Mouse (Mus musculus) left cerebral cortex, adult 11 months (tissue): Measurements from ENCODE around the gene Gtf3c5.

Experiments
- DNase-seq: peaks from one replicate; pipeline ENCODE4 v3.0.0; 2022; ENCODE audit warnings: low spot score

The Gtf3c5 gene

GRCm38 (mm10) chr2:28569903-28570302, 13.6 kb downstream of the Gtf3c5 start:
- DNase-seq = no peak

DNA sequence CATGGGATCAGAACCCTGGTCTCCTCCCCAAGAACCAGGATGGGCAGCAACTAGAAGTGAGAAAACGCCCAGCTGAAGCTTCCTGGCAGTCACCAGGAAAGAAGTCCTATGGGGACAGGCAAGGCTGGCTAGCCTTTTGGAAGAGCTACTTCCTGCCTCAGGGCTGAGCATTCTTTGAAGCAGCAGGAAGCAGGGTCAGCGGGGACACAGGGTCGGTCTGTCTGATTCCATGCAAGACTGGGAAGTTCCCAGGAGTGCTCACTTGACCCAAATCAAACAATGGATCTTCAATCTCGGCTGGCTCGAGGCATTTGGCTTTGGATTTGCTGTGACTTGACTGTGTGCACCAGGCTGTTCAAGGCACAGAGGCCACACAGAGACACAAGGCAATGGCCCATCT, 17.0 kb downstream of the Gtf3c5 start:
- no peak for DNase-seq

DNA sequence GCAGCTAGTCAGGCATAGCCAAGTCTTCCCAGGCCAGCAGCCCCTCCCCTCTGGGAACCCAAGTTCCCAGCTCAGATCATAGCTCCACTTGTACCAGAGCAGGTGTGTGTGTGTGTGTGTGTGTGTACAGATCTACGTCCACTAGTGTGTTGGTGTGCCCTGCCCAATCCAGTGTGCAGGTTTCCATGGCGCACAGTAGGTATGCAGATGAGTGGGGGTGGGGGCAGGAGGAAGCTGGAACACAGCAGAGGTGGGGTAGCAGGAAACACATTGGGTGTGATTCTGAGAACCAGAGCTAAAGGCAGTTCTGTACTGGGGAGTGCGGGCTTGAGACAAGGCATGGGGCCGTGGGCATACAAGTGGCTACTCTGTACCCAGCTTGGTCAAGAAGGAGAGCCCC, 19.2 kb downstream of the Gtf3c5 start:
- no peak for DNase-seq

- no peak for DNase-seq
These were observed 19.7 kb downstream of the Gtf3c5 start for GRCm38 (mm10) chr2:28563830-28564229.

DNA sequence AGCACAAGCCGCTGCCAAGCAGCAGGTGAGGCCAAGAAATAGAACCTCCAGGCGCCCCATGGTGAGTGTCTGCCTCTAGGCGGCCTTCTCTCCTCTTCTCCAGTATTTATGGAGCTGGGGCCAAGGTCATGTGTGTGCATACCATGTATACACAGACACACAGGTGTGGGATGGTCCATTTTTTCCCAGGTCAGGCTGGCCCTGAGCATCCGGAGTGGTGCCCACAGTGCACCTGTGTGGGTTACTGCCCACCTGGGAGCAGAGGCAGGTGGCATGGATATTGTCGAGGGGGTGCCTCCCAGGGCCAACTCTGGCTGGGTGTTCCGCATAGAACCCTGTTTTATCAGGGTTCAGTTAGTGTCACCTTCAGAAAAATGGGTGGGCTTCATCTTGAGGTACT, 20.2 kb downstream of the Gtf3c5 start, which contains the start of gene Cel:
Gene Cel (minus strand): TSS at position 101 of the 400 bp plus-strand sequence.
- no peak for DNase-seq

DNA sequence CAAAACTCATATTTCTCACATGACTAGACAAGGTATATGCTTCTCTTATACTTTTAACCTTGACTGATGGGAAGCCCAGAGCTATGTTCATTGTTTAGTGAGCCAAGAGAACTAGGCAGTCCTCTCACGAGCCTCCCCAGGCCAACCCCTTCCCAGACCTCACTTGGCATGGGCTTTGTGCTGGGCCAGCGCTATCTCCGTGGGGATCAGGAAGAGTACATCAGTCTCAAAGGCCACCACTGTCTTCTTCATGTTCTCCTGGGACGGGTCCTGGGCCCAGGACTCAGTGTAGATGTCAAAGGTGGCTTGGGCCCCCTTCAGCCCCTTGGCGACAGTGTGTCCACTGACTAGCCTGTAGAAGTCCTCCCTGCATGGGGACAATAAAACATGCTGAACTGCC, 26.1 kb downstream of the Gtf3c5 start:
- DNase-seq = no peak

DNA sequence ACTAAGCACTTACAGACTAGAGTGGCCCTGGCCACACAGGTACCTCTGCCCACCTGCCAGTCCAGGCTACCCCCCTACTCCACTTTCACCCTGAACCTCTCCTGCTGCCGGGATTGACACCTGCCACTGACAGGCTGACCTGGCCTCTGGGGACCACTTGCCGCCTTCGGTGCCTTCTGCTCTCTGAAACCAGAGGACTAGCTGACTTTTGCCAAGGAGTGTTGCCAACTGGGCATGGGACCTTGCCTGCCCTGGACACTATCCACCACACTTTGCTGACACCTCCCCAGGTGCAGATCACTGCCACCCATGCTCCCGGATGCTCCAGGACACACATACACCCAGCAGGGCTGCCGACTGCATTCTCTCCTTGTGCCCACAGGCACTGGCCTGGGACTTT, 31.2 kb downstream of the Gtf3c5 start:
- no peak for DNase-seq

- no peak for DNase-seq
These were observed 34.4 kb downstream of the Gtf3c5 start for GRCm38 (mm10) chr2:28549157-28549556.

GRCm38 (mm10) chr2:28547237-28548172, 36.0 kb downstream of the Gtf3c5 start:
- DNase-seq = no peak

DNA sequence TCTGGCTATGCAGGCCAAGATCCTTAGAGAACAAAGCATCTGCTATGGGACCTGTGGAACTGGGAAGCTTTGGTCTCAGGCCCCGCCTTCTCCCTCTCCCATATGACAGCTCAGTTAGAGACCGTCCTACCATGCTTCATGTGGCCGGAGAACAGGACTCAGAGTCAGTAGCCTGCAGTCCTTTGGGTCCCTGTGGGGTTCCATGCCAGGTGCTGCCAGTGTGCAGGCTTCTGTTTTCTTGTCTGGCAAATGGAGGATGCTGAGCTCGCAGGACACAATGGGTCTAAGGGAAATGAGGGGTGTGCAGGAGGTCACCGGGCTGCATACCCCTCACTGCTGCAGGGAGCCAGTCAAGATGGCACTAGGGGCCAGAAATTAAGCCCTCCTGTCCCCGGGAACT, 37.0 kb downstream of the Gtf3c5 start:
- no peak for DNase-seq

DNA sequence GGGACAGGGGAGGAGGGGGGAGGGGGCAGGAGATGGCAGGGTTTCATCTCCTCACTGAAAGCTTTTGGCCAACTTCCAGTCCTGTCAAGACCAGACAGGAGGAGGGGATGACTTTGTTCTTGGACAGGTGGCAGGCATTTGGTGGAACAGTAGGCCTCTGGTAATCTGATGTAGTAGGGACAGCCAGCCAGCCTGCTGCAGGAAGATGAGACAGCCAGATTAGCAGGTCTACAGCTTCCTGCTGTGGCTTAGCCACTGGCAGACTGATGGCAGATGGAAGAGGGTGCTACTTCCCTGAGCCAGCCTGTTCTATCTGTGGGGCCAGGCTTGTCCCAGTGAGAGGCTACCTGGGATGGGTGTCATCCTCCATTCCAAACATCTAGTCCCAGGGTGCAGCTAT, 37.6 kb downstream of the Gtf3c5 start:
- no peak for DNase-seq

DNA sequence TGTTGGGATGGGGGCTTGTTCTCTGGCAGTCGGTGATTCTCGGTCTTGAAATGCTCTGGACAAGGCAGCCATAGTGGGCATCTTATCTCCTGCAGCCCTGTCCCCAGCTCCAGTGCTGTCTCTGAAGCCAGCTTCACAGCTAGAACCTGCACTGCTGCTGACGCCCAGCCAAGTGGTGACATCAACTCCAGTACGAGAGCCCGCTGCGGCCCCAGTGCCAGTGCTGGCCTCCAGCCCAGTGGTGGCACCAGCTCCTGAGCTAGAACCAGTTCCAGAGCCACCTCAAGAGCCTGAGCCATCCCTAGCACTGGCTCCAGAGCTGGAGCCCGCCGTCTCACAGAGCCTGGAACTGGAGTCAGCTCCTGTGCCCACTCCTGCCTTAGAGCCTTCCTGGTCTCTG, 39.7 kb downstream of the Gtf3c5 start:
- no peak for DNase-seq

DNA sequence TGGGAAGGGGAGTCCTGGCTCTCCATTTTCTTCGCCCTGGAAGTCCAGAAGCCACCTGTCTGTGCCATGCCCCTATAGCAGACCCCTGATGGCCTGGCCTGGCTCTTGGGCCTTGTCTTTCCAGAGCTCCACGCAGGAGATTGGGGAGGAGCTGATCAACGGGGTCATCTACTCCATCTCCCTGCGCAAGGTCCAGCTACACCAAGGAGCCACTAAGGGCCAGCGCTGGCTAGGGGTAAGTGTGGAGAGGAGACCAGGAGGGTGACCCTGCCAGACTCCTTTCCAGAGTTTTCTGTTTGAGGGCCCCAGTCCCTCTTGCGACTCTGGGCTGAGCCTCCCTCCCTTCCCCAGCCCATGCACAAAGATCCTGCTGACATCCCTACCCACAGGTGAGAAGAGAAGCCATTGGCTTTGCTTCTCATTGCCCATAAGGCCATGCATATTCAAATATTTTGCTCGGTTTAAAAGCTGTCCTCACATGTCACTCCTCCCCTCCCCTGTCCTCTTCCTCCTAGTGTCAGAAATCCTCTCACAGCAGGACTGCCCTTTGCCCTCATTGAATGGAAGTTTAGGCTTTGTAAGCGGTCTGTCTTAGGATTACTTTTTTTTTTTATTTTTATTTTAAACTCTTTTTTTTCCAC, 42.8 kb downstream of the Gtf3c5 start:
- DNase-seq = no peak

DNA sequence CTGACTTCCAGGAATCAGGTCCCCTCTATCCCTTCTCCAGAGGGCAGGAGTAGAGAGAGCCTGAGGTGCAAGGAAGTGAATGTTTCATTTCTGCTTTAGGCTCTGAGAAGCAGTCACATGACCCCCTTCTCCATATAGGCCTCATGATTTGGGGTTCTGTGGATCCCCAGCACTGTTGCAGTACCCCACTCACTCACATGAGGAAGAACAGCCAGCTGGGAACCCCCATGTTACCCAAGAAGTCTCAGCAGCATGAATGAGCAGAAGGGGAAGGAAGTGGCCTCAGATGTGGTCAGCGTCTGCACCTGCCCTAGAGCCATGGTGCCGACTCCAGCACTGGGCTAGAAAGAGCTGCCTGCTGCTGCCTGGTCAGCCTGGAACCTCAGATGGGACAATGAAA, 43.6 kb downstream of the Gtf3c5 start:
- no peak for DNase-seq

DNA sequence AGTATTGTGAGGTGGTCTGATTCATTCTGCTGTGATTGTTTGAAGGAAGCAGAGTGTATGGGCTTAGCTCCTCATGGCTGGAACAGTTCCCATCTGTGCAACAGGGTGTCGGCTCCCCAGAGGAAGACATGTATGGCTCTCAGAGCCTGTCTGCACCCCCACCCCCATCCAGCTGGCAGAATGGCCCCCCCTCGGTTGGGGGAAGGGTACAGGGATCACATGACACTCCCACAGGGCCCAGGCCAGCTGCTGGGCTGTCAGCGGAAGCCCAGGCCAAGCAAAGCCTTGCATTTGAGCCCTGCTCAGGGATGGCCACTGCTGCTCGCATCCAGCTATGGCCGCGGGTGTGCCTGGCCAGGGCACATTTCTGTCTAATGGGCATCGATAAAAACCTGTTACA, 44.3 kb downstream of the Gtf3c5 start:
- DNase-seq = no peak

DNA sequence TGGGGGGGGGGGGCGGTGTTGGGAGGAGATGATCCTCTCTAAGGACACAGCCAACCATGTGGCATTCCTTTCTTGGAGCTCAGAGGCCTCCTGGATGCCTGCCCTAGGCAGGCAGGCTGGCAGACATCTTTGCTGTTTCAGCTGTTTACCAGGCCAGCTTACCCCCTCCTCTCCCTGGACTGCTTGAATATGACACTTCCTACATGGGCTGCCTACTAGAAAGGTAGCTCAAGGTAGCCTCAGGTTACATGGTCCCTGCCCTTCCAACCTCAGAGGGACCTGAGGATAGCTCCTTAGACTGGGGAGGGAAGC, 44.8 kb downstream of the Gtf3c5 start:
- no peak for DNase-seq

DNA sequence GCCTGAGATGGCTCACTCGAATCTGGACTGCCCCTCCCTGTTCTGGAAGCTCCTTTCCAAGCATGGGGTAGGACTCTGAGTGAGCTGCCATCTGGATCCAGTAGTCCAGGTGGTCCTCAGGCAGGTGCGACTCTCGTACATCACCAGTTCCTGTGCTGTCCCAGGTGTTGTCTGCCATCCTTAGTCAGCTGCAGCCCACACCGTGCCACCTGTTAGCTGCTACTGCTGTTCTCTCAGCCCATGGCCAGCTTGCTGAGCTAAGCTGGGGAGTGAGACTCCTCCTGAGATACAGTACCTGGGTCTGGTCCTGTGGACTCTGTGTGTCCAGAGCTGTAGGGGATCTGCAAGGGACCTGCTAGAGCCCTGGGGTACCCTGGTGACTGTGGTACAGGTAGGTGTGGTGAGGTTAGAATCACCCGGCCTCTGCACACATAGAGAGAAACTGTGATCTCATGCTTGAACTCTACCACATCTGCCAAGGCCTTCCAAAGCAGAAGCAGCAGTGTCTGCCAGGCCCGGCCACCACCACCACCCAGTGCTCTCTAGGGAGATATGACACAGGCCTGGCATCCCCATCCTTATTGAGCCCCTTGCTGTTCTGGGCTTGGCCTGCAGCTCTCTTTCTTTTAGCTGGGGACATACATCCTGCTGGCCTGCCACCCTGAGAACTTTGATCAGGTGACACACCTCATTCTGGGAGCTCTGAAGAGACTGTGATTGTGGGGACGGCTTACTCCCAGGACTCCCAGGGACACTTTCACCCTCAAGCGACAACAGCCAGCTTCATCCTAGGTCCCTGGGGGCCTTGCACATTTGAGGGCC, 45.3 kb downstream of the Gtf3c5 start:
- DNase-seq = no peak

GRCm38 (mm10) chr2:28537634-28537920, 46.0 kb downstream of the Gtf3c5 start:
- no peak for DNase-seq

- no peak for DNase-seq
These were observed 46.6 kb downstream of the Gtf3c5 start for GRCm38 (mm10) chr2:28536766-28537633.

DNA sequence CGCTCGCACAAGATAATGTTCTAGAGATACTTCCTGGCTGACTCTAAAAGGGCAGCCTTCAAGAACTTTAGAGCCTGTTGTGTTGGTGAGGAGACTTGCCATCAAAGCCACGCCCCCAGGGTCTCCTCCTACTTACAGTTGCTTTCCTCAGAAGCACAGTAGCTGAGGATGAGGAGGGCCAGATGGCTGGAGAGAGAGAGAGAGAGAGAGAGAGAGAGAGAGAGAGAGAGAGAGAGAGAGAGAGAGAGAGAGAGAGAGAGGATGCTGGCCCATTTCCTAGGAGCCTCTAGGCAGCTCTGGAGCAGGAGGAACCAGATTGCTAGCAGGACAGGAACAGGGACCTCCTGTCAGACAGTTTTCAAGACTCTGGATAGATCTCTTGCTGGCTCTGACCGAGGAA, 47.4 kb downstream of the Gtf3c5 start:
- DNase-seq = no peak

GRCm38 (mm10) chr2:28535650-28536049, 47.9 kb downstream of the Gtf3c5 start:
- no peak for DNase-seq

- no peak for DNase-seq
These were observed 48.3 kb downstream of the Gtf3c5 start for GRCm38 (mm10) chr2:28535263-28535540.
